Mouse (Mus musculus): ENCODE results near the gene Clrn3. TPM values are rescaled to one million over a fixed set of nuclear protein-coding genes. Genes with fewer than 3 reads are reported as not detected.

Clrn3 gene
- polyA plus RNA-seq, 1 experiment from 2014 or later, result 0.13 TPM

GRCm38 (mm10) chr7:135477256-135477655 lies 51.2 kb downstream of the Clrn3 start:
- H3K9ac ChIP-seq (ENCODE audit: low read length), result no peak overlapping the region
- 47% methylated on average over 5 of the region's 5 CpGs for WGBS
- ATAC-seq (replicated peaks; ENCODE audit: extremely low read depth, insufficient read depth, low FRiP score), result no peak
- no peak overlapping the region for H3K4me3 ChIP-seq (ENCODE audit: low read length)
- no peak overlapping the region for H3K4me2 ChIP-seq (ENCODE audit: low read depth, low read length)
- peaks cover 6% of the 10 kb centered on the region; the same call in 1 of the 2 replicates for H3K4me1 ChIP-seq (ENCODE audit: control insufficient read depth, insufficient read depth, low read length)
- no peak overlapping the region for H3K27ac ChIP-seq (ENCODE audit: low read length)
- H3K9me3 ChIP-seq (replicated peaks; ENCODE audit: control insufficient read depth, low read length), result no peaks in the 10 kb centered on the region
- no peaks in the 10 kb centered on the region for H3K36me3 ChIP-seq (ENCODE audit: control insufficient read depth, insufficient read depth)
- H3K27me3 ChIP-seq (ENCODE audit: control insufficient read depth, insufficient read depth, low read length), result 0 out of 2 replicates have a peak, but pooled peaks cover 2% of the 10 kb centered on the region

- Histone ChIP-seq H3K27me3 (ENCODE audit: control insufficient read depth, insufficient read depth, low read length) (no peaks in the 10 kb centered on the region), H3K4me1 (ENCODE audit: control insufficient read depth, insufficient read depth, low read length) (peaks cover 6% of the 10 kb centered on the region; the same call in 1 of the 2 replicates), H3K9ac (ENCODE audit: low read length) (no peak overlapping the region), H3K36me3 (ENCODE audit: control insufficient read depth, insufficient read depth) (no peaks in the 10 kb centered on the region), H3K4me2 (ENCODE audit: low read depth, low read length) (no peak overlapping the region), H3K27ac (ENCODE audit: low read length) (no peak overlapping the region), H3K9me3 (replicated peaks; ENCODE audit: control insufficient read depth, low read length) (no peaks in the 10 kb centered on the region), H3K4me3 (ENCODE audit: low read length) (no peak overlapping the region)
- WGBS, result 57% methylated on average over 8 of the region's 8 CpGs
- no peak for ATAC-seq (replicated peaks; ENCODE audit: extremely low read depth, insufficient read depth, low FRiP score)
Measured at GRCm38 (mm10) chr7:135475981-135476380, 52.5 kb downstream of the Clrn3 start.

DNA sequence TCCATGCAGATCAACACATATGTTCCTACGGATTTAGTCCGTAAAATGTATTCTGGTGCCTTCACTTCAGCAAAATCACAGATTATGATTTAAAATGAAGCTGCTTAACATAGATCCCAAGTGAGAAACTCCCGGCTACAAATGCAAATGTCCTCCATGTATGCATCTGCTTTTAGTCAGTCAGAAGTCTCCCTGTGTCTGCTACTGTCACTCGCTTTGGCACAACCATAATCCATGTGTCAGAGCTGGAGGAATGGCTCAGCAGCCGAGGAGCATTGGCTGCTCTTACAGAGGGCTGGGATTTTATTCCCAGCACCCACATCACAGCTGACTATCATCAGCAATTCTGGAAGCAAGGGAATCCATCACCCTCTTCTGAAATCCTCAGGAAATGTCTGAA lies 58.1 kb downstream of the Clrn3 start:
- Histone ChIP-seq H3K4me1 (ENCODE audit: control insufficient read depth, insufficient read depth, low read length) (no peaks in the 10 kb centered on the region), H3K27me3 (ENCODE audit: control insufficient read depth, insufficient read depth, low read length) (peaks cover 5% of the 10 kb centered on the region), H3K4me2 (ENCODE audit: low read depth, low read length) (no peak overlapping the region), H3K27ac (ENCODE audit: low read length) (no peak overlapping the region), H3K9ac (ENCODE audit: low read length) (no peak overlapping the region), H3K9me3 (replicated peaks; ENCODE audit: control insufficient read depth, low read length) (no peaks in the 10 kb centered on the region), H3K4me3 (ENCODE audit: low read length) (no peak overlapping the region), H3K36me3 (ENCODE audit: control insufficient read depth, insufficient read depth) (no peaks in the 10 kb centered on the region)
- no peak for ATAC-seq (replicated peaks; ENCODE audit: extremely low read depth, insufficient read depth, low FRiP score)
- WGBS, result 77% methylated on average over 5 of the region's 5 CpGs

GRCm38 (mm10) chr7:135468631-135469030 lies 59.8 kb downstream of the Clrn3 start:
- H3K27me3 ChIP-seq (ENCODE audit: control insufficient read depth, insufficient read depth, low read length), result peaks cover 7% of the 10 kb centered on the region
- H3K9ac ChIP-seq (ENCODE audit: low read length), result no peak overlapping the region
- no peaks in the 10 kb centered on the region for H3K36me3 ChIP-seq (ENCODE audit: control insufficient read depth, insufficient read depth)
- no peaks in the 10 kb centered on the region for H3K4me1 ChIP-seq (ENCODE audit: control insufficient read depth, insufficient read depth, low read length)
- H3K4me2 ChIP-seq (ENCODE audit: low read depth, low read length), result no peak overlapping the region
- WGBS, result 34% methylated on average over 7 of the region's 7 CpGs
- no peak overlapping the region for H3K4me3 ChIP-seq (ENCODE audit: low read length)
- no peak for ATAC-seq (replicated peaks; ENCODE audit: extremely low read depth, insufficient read depth, low FRiP score)
- H3K27ac ChIP-seq (ENCODE audit: low read length), result no peak overlapping the region
- no peaks in the 10 kb centered on the region for H3K9me3 ChIP-seq (replicated peaks; ENCODE audit: control insufficient read depth, low read length)

- Histone ChIP-seq H3K27ac (ENCODE audit: low read length) (no peak overlapping the region), H3K27me3 (ENCODE audit: control insufficient read depth, insufficient read depth, low read length) (peaks cover 7% of the 10 kb centered on the region), H3K4me1 (ENCODE audit: control insufficient read depth, insufficient read depth, low read length) (no peaks in the 10 kb centered on the region), H3K4me2 (ENCODE audit: low read depth, low read length) (no peak overlapping the region), H3K4me3 (ENCODE audit: low read length) (no peak overlapping the region), H3K36me3 (ENCODE audit: control insufficient read depth, insufficient read depth) (no peaks in the 10 kb centered on the region), H3K9me3 (replicated peaks; ENCODE audit: control insufficient read depth, low read length) (no peaks in the 10 kb centered on the region), H3K9ac (ENCODE audit: low read length) (no peak overlapping the region)
- no peak for ATAC-seq (replicated peaks; ENCODE audit: extremely low read depth, insufficient read depth, low FRiP score)
- WGBS, result 17% methylated on average over 12 of the region's 12 CpGs
Measured at GRCm38 (mm10) chr7:135465293-135465692, 63.2 kb downstream of the Clrn3 start.

GRCm38 (mm10) chr7:135464689-135465259 lies 63.7 kb downstream of the Clrn3 start:
- 43% methylated on average over 3 of the region's 3 CpGs for WGBS
- no peaks in the 10 kb centered on the region for H3K9me3 ChIP-seq (replicated peaks; ENCODE audit: control insufficient read depth, low read length)
- H3K4me2 ChIP-seq (ENCODE audit: low read depth, low read length), result no peak overlapping the region
- no peak overlapping the region for H3K27ac ChIP-seq (ENCODE audit: low read length)
- no peaks in the 10 kb centered on the region for H3K4me1 ChIP-seq (ENCODE audit: control insufficient read depth, insufficient read depth, low read length)
- no peak overlapping the region for H3K9ac ChIP-seq (ENCODE audit: low read length)
- H3K4me3 ChIP-seq (ENCODE audit: low read length), result no peak overlapping the region
- ATAC-seq (replicated peaks; ENCODE audit: extremely low read depth, insufficient read depth, low FRiP score), result no peak
- peaks cover 7% of the 10 kb centered on the region for H3K27me3 ChIP-seq (ENCODE audit: control insufficient read depth, insufficient read depth, low read length)
- H3K36me3 ChIP-seq (ENCODE audit: control insufficient read depth, insufficient read depth), result no peaks in the 10 kb centered on the region

MicroRNAs within 50 kb of the gene (microRNA counts, 519-probe panel; counts per million panel counts)
- microRNA mmu-miR-1962, result 2,219 counts per million, percentile 36 among the panel's probes with 10 or more counts

Small RNA genes lying within 50 kb of the gene (microRNA-seq; reads per million reads assigned to microRNA genes)
- not detected for gene Mir1962

Other genes starting within 250 kb of the Clrn3 start
- 0.07 TPM in 1 of 2 replicates, not detected in the other for gene Foxi2, start 118.3 kb downstream of the Clrn3 start, polyA plus RNA-seq (2015; fragmentation: Nextera tagmentation; extraction: Ambion mirVana)
- gene Ptpre, start 8.8 kb upstream of the Clrn3 start, polyA plus RNA-seq (2015; fragmentation: Nextera tagmentation; extraction: Ambion mirVana), result 2.9 and 3.1 TPM in 2 replicates
- 25.1 TPM in 2 replicates for gene Mki67, start 187.7 kb upstream of the Clrn3 start, polyA plus RNA-seq (2015; fragmentation: Nextera tagmentation; extraction: Ambion mirVana)

Data from heart, embryonic 16.5 days (tissue).